Mouse (Mus musculus): ENCODE results near the gene Itch. TPM values are rescaled to one million over a fixed set of nuclear protein-coding genes. Genes with fewer than 3 reads are reported as not detected.

Itch gene
- polyA plus RNA-seq, 1 experiment from 2014 or later: 51.9 TPM

GRCm38 (mm10) chr2:155266896-155267295, 133.6 kb downstream of the Itch start:
- Histone ChIP-seq H3K4me1 (ENCODE audit: control insufficient read depth, insufficient read depth, low read length) (no peaks in the 10 kb centered on the region), H3K9me3 (replicated peaks; ENCODE audit: control insufficient read depth, low read length) (no peaks in the 10 kb centered on the region), H3K4me3 (replicated peaks; ENCODE audit: low read length) (no peak overlapping the region), H3K27me3 (ENCODE audit: control insufficient read depth, insufficient read depth, low read length) (no peaks in the 10 kb centered on the region), H3K4me2 (ENCODE audit: low read depth, low read length) (no peak overlapping the region), H3K36me3 (ENCODE audit: control insufficient read depth, insufficient read depth, low read length) (no peaks in the 10 kb centered on the region), H3K9ac (ENCODE audit: low read length) (no peak overlapping the region), H3K27ac (ENCODE audit: low read length) (no peak overlapping the region)
- no peak for ATAC-seq (ENCODE audit: insufficient read depth, low FRiP score)
- WGBS: 79% methylated on average over 5 of the region's 5 CpGs

GRCm38 (mm10) chr2:155271957-155272356, 138.6 kb downstream of the Itch start:
- H3K4me2 ChIP-seq (ENCODE audit: low read depth, low read length): no peak overlapping the region
- ATAC-seq (ENCODE audit: insufficient read depth, low FRiP score): no peak
- 0 out of 2 replicates have a peak, but pooled peaks cover under 1% of the 10 kb centered on the region for H3K4me1 ChIP-seq (ENCODE audit: control insufficient read depth, insufficient read depth, low read length)

GRCm38 (mm10) chr2:155272396-155273170, 139.3 kb downstream of the Itch start:
- no peak overlapping the region for H3K9ac ChIP-seq (ENCODE audit: low read length)
- ATAC-seq (ENCODE audit: insufficient read depth, low FRiP score): no peak
- WGBS: 69% methylated on average over 10 of the region's 10 CpGs

More at GRCm38 (mm10) chr2:155271957-155272356, 138.6 kb downstream of the Itch start:
- H3K27me3 ChIP-seq (ENCODE audit: control insufficient read depth, insufficient read depth, low read length): no peaks in the 10 kb centered on the region
- 84% methylated on average over 6 of the region's 6 CpGs for WGBS
- no peak overlapping the region for H3K27ac ChIP-seq (ENCODE audit: low read length)
- no peak overlapping the region for H3K4me3 ChIP-seq (replicated peaks; ENCODE audit: low read length)
- no peaks in the 10 kb centered on the region for H3K36me3 ChIP-seq (ENCODE audit: control insufficient read depth, insufficient read depth, low read length)
- no peaks in the 10 kb centered on the region for H3K9me3 ChIP-seq (replicated peaks; ENCODE audit: control insufficient read depth, low read length)
- H3K9ac ChIP-seq (ENCODE audit: low read length): no peak overlapping the region

GRCm38 (mm10) chr2:155273603-155274002, 140.3 kb downstream of the Itch start:
- no peaks in the 10 kb centered on the region for H3K36me3 ChIP-seq (ENCODE audit: control insufficient read depth, insufficient read depth, low read length)
- no peaks in the 10 kb centered on the region for H3K27me3 ChIP-seq (ENCODE audit: control insufficient read depth, insufficient read depth, low read length)
- H3K4me2 ChIP-seq (ENCODE audit: low read depth, low read length): no peak overlapping the region
- H3K4me3 ChIP-seq (replicated peaks; ENCODE audit: low read length): no peak overlapping the region
- 89% methylated on average over 8 of the region's 8 CpGs for WGBS
- no peak overlapping the region for H3K27ac ChIP-seq (ENCODE audit: low read length)
- no peaks in the 10 kb centered on the region for H3K9me3 ChIP-seq (replicated peaks; ENCODE audit: control insufficient read depth, low read length)
- ATAC-seq (ENCODE audit: insufficient read depth, low FRiP score): no peak
- H3K4me1 ChIP-seq (ENCODE audit: control insufficient read depth, insufficient read depth, low read length): peaks cover 8% of the 10 kb centered on the region
- no peak overlapping the region for H3K9ac ChIP-seq (ENCODE audit: low read length)

More at GRCm38 (mm10) chr2:155272396-155273170, 139.3 kb downstream of the Itch start:
- peaks cover 7% of the 10 kb centered on the region for H3K4me1 ChIP-seq (ENCODE audit: control insufficient read depth, insufficient read depth, low read length)
- H3K27me3 ChIP-seq (ENCODE audit: control insufficient read depth, insufficient read depth, low read length): no peaks in the 10 kb centered on the region
- no peak overlapping the region for H3K4me2 ChIP-seq (ENCODE audit: low read depth, low read length)
- H3K27ac ChIP-seq (ENCODE audit: low read length): no peak overlapping the region
- no peaks in the 10 kb centered on the region for H3K36me3 ChIP-seq (ENCODE audit: control insufficient read depth, insufficient read depth, low read length)
- H3K9me3 ChIP-seq (replicated peaks; ENCODE audit: control insufficient read depth, low read length): no peaks in the 10 kb centered on the region
- H3K4me3 ChIP-seq (replicated peaks; ENCODE audit: low read length): no peak overlapping the region

- Histone ChIP-seq H3K9me3 (replicated peaks; ENCODE audit: control insufficient read depth, low read length) (no peaks in the 10 kb centered on the region), H3K27me3 (ENCODE audit: control insufficient read depth, insufficient read depth, low read length) (no peaks in the 10 kb centered on the region), H3K27ac (ENCODE audit: low read length) (peak within 1 kb of the TSS; percentile 87), H3K4me1 (ENCODE audit: control insufficient read depth, insufficient read depth, low read length) (peaks cover 8% of the 10 kb centered on the region), H3K4me3 (replicated peaks; ENCODE audit: low read length) (peak within 1 kb of the TSS; percentile 94), H3K36me3 (ENCODE audit: control insufficient read depth, insufficient read depth, low read length) (no peaks in the 10 kb centered on the region), H3K9ac (ENCODE audit: low read length) (peak within 1 kb of the TSS; percentile 95), H3K4me2 (ENCODE audit: low read depth, low read length) (peak within 1 kb of the TSS; percentile 75)
- ATAC-seq (ENCODE audit: insufficient read depth, low FRiP score): peak; percentile 92
- under 1% methylated on average over 47 of the region's 47 CpGs for WGBS
Measured at GRCm38 (mm10) chr2:155276195-155276594, 142.9 kb downstream of the Itch start, which contains the start of gene Map1lc3a. Gene Map1lc3a (plus strand): TSS chr2:155276297.

Other genes with a start within 250 kb of the Itch start
- 74.7 and 88.7 TPM in 2 replicates for gene Eif2s2, start 240.6 kb upstream of the Itch start, polyA plus RNA-seq (2015; fragmentation: Nextera tagmentation; extraction: Ambion mirVana)
- gene Gm14226, start 115.2 kb upstream of the Itch start, polyA plus RNA-seq (2015; fragmentation: Nextera tagmentation; extraction: Ambion mirVana): 1.5 and 2.4 TPM in 2 replicates
- gene Ahcy, start 59.0 kb upstream of the Itch start, polyA plus RNA-seq (2015; fragmentation: Nextera tagmentation; extraction: Ambion mirVana): 52.4 and 56.2 TPM in 2 replicates
- gene Dynlrb1, start 103.0 kb downstream of the Itch start, polyA plus RNA-seq (2015; fragmentation: Nextera tagmentation; extraction: Ambion mirVana): 341 and 379 TPM in 2 replicates
- 168 and 206 TPM in 2 replicates for gene Map1lc3a, start 142.8 kb downstream of the Itch start, polyA plus RNA-seq (2015; fragmentation: Nextera tagmentation; extraction: Ambion mirVana)
- 54.0 and 63.8 TPM in 2 replicates for gene Pigu, start 223.9 kb downstream of the Itch start, polyA plus RNA-seq (2015; fragmentation: Nextera tagmentation; extraction: Ambion mirVana)
- gene Trp53inp2, start 247.6 kb downstream of the Itch start, polyA plus RNA-seq (2015; fragmentation: Nextera tagmentation; extraction: Ambion mirVana): 34.0 and 49.9 TPM in 2 replicates

All from stomach, embryonic 16.5 days (tissue).